Mouse (Mus musculus) urinary bladder, postnatal 25 days (tissue): ENCODE data around the gene Ift172.
"Not testable (repeated sequence)": the region's sequence is repeated elsewhere in the genome, so short reads cannot be mapped to it uniquely, and the experiment has no call there.

ENCODE experiments used
- DNase-seq: peaks from one replicate; pipeline ENCODE4 v3.0.0; 2022; ENCODE audit warnings: low spot score

Ift172 gene

DNA sequence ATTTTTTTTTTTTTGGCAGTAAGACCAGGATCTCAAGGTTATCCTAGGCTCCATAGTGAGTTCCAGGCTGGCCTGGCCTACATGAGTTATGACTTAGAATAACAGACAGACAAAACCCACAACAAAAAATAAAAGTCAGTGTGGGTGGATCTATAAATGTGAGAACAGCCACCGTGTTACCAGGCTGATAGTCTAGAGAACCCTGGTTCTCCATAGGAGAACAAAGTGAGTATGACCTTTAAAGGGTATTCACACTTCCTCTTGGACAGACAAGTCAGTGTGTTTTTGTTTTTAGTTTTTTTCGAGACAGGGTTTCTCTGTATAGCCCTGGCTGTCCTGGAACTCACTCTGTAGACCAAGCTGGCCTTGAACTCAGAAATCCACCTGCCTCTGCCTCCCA, 34.9 kb downstream of the Ift172 start:
- DNase-seq, result no peak

DNA sequence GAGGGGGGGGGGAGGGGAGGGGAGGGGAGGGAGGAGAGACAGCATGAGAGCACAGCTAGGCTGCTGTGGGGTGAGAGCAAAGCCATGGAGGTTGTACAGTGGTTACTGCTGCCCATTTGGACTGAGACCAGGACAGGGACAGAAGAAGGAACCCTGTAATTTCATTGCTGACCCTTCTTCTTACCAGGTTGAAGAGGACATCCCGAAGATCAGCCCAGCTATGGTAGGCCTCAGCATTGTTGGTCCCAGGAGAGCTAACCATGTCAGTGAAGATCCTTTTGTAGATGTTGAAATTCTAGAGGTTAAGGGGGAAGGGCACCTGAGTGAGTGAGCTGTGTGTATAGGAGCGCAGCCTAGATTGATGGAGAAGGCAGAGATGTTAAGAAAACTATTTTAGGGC, 35.5 kb downstream of the Ift172 start:
- DNase-seq, result no peak

DNA sequence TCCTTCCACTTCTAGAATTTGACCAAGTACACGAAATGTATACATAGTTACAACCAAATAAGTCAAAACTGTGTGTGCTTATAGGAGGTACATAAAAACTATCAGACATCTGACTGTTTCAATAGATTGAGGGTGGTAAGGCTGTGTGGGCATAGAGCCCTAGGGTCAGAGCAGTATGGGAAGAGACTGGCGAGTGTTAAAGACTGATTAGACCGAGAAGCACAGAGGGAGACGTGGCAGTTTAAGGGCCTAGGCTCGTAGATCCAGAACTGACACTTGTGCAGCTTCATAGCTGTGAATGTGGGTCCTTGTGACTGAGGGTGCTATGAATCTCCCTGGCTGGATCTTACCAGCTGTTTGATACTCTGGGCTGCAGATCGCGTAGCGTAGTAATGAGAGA, 36.0 kb downstream of the Ift172 start:
- DNase-seq, result no peak

DNA sequence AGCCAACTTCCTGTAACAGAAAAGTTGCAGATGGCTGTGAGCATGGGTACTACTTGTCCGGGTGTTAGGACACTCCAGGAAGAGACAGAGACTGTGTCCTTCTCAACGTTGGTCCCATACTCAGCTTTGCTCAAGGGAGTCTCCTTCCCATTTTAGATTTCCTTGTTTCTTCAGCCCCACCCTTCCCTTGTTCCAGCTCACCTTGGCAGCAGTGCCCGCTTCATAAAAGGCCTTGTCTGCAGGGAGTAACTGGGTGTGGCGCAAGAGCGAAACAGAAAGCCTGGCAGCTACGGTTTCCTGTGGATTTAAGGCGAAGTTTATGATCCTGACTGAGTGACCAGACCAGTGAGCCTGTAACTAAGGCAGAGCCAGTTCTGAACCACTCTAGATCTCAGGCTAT, 36.5 kb downstream of the Ift172 start:
- peak; percentile 36 for DNase-seq

DNA sequence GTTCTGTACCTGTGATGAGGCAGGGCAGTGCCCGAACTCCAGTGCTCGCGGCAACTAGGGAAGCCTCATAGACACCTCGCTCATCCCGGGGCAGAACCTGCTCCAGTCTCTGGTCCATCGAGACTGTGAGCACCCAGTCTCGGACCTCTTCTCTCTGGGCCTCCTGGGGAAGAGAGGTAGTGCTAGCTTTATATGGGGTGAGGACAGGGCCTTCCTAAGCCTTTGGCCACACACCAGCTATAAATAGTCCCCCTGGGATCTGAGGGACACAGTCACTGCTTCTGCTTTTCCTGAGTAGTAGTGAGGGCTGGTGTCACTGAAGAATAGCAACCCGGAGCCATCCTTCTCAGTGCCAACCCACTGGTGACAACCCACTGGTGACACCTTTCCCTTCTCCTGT, 37.1 kb downstream of the Ift172 start:
- no peak for DNase-seq

DNA sequence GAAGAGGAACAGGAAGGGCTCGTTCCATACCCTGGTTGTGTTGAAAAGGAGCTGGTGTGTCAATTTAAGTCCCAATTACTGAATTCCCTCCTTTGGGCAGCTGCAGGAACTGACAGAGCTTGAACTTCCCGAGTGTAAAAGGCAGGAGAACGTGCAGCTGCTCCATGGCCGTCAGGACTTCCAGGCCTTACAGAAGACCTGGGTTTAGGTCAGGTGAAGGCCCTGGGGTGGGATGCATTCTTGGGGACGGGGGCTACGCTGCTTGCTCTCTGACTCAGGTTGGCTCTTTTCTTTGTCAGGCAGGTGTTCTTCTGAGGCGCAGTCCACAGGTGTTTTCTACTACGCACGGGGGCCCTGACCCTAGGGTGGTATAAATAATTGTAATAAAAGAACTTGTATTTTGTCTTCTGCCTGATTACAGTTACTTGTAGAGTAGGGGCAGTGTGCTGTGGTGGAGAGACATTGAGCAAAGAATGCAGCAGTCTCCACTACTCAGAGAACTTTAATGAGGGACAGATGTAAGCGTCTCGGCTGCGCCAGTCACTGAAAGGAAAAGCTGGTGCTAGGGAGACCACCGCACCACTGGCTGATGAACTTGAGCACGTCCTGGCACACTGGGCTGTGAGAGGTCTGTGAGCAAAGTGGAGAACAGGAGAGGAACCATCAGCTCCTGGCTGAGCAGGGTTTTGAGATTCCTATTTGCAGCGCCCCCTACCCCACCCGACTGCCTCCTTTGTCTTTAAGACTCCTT, 37.9 kb downstream of the Ift172 start:
- no peak for DNase-seq

DNA sequence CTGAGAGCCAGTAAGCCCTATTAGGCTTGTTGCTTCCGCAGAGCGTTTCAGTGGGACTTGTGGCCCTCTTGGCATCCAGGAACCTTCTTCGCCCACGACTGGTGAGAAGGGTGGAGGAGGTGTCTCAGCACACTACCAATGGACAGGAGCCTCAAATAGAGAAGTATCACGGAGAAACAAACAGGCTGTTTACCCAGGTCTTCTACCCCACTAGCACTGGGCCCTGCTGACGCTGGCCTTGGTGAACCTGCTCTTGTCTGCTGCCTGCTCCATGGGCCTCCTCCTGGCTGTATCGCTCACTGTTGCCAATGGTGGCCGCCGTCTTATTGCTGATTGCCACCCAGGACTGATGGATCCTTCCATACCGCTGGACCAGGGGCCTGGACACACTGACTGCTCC, 38.8 kb downstream of the Ift172 start:
- DNase-seq, result no peak

DNA sequence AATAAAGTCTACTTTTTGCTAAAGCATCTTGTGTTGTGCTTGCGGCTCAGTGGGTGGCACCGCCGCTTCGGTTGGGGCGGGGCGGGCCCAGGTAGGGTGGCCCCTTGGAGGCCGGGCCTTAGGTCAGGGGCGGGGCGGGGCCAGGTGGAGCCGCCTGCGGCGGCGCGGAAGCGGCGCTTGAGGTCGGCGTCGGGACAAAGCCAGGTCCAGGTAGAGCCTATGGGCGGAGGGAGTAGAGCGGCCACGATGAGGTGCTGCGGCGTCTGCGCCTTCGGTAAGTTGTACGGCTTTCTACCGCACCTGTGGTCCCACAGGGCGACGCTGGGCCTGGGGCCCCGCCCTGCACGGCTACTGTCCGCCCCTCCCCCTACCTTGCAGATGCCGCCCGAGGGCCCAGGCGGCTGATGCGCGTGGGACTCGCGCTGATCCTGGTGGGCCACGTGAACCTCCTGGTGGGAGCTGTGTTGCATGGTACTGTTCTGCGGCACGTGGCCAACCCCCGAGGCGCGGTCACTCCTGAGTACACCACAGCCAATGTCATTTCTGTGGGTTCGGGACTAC, 39.3 kb downstream of the Ift172 start, which contains the start of gene Krtcap3:
Gene Krtcap3, plus strand, starts transcription at position 151 of the 561 bp plus-strand sequence.
- peak; percentile 61 for DNase-seq

DNA sequence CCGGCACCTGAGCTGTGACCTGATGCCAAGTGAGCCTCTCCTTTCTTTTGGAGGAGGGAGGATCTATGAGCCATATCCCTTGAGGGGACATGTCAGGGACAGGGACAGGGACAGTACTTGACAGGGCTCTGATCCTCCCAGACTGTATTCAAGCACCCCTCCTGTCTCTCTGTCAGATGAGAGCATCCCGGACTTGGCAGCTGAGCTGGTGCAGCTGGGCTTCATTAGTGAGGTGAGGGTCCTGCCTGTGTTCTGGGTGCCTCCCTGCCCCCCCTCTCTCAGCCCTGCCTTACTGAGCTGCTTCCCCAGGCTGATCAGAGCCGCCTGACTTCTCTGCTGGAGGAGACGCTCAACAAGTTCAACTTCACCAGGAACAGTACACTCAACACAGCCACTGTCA, 40.2 kb downstream of the Ift172 start:
- no peak for DNase-seq

DNA sequence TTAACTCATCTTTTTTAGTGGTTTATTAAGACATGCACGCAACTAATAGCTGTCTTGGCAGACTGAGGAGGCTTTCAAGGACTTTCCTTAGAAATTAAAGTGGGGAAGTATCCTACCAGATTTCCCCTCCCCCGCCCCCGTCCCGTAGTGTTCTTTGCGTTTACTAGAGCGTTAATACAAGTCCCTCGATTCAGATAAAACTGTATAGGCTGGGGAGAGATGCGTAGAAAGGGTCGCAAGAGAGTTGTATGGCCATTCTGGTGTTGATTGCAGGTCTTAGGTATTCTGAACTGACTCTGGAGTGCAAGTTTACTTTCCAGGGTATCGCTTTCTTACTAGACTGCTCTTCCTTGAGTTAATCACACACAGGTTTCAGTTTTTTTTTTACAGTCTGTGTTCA, 48.7 kb downstream of the Ift172 start:
- no peak for DNase-seq

DNA sequence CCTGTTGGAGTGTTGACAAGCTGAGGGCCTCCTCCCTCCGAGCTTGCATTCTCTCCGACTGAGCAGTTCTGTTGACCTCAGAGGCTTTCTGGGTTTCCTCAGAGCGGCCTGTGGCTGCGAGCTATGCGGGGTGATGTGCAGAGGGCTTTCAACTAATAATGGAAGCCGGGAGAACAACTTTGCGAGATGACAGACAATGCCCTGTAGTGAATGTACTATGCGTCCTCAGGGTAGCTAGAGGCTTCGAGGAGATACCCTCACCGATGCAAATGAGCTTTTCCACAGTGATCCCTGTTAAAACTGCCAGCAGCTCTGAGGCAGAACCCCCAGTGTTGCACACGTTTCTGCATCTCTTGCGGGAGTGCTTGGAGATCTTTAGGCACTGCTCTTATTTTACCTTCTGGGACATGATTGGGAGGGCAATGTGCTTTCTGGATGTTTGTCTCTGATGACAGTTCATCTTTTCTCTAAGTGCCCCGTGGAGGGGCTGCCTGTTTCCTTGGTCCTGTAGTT, 49.3 kb downstream of the Ift172 start:
- DNase-seq, result no peak

DNA sequence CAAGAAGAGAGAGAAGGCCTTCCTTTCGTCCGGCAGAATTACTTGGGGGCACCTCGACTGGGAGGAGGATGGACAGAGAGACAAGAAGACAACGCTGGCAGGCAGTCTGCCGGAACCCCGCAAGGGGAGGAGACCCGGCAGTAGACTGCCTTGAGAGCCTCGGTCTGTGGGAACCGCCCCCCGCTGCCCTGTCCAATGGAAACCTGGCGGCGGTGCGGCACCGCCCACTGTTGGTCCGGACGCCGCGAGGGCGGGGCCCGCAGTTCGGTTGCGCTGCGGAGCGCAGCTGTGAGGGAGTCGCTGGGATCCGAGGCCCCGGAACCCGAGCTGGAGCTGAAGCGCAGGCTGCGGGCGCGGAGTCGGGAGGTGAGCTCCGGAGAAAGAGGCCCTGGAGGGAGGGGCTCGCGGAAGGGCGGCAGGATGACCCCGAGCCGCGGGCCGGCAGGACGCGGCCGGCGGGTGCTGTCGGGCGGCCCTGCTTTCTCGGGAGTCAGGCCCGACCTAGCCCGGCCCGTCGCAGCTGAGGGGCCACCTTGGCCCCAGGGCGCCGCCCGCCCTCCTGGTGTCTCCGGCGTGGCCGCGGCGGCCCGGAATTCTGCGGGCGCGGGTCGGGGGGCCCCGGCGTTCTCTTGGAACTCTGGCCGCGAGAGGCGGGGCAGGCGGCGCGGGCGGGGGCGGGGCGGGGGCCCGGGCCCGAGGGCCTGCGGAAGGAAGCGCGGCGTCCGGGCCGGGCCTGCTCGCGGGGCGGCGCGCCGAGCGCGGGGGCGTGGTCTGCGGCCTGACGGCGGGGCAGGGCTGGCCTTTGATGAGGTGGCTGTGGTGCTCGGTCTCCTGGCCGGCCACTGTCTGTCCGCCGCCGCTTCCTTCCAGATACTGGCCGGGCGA, 50.0 kb downstream of the Ift172 start, which contains the start of the genes Nrbp1 and Gm9970:
Gene Nrbp1, plus strand, starts transcription at position 228 of the 885 bp plus-strand sequence.
Gene Gm9970, minus strand, starts transcription at position 596 of the 885 bp plus-strand sequence.
- DNase-seq, result peak; percentile 95

DNA sequence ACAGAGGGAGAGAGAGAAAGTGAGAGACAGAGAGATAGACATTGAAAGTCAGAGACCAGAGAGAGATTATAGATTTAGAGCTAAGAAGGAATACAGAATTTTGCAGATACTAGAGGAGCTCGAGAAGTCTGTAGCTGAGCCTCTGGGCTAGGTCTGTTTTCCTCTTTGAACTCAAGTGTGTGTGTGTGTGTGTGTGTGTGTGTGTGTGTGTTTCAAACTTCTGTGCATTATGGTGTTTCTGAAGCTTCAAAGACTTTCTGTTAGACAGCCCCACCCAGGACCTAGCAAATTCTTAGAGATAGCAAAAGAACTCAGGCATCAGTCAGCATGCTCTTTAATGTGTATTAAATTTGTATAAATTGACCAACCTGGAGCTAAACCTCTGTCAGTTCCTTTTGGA, 64.3 kb downstream of the Ift172 start:
- DNase-seq, result no peak

DNA sequence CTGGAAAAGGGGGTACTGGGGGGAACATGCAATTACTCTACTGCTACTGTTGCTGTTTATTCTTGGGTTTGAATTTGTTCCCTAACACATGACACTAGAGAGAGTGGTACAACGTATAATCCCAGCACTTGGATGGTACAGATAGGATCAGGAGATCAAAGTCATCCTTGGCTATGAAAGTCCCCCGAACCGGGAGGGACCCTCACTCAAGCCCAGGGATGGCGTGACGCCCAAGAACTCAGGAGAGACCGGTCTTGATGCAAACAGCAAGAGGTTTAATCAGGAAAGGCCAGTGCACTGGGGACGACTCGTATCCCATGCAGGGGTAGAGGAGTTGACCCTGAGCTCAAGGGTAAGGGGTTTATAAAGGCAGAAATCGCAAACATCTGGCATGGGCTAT, 68.2 kb downstream of the Ift172 start:
- no peak for DNase-seq

DNA sequence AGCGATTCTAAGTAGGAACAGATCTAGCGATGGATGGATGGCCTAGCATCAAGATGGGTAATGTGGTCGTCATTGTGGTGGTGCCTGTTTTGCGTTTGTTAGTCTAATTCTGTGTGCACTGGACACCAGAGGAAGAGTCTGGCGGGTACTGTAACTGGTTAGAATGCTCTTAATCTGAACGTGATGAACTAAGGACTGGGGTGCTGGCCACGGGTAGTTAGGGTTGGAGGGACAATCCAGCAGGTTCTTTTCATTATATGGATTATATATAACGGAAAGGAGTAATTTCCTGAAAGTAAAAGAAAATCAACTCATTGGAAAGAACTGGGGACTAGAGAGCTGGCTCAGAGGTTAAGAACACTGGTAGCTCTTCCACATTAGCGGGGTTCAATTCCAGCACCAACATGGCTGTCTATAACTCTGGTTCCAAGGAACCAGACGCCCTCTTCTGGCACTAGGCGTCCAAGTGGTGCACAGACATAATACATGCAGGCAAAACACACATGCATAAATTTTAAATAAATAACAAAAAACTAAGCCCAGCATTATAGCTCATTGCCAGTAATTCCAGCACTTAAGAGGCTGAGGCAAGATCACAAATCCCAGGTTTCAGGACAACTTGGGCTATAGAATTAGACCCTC, 69.5 kb downstream of the Ift172 start:
- DNase-seq, result no peak

DNA sequence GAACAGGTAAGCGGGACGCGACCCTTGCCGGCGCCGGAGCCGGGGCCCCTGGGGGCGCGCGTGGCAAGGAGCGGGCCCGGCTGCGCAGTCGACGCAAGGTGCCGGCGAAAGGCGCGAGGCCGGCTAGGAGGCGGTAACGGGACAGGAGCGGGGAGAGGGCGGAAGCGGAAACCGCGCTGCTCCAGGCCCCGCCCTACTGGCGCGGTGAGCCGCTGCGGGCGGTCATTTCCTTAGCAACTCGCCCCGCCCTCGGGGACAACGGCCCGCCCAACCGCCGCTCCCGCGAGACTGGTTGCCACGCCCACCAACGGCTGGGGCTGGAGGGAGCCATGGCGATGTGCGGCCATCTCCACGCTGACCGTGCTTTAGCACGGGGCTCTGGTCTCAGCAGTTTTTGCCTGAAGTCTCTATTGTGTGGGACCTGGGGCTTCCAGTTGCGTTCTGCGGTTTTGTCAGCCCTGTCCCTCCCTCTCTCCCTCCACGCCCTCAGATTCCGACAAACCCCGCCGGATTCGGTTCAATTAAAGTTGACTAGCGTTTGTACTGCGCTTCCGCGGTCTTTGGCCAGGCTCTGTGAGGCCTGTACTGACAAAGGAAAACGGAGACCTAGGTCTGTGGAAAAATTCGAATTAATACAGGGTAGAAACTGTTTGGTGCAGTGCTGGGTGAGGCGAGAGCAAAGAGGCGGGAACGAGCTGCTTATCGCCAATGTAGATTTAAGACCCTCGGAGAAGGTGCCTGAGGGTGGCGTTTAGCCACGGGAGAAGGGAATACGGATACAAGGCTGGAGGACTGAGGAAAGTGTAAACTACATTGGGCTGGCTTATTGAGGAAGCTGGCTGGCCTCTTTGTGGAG, 70.2 kb downstream of the Ift172 start, which contains the start of gene Ppm1g:
Gene Ppm1g, minus strand, starts transcription at position 240 of the 856 bp plus-strand sequence.
- DNase-seq, result peak; percentile 99

DNA sequence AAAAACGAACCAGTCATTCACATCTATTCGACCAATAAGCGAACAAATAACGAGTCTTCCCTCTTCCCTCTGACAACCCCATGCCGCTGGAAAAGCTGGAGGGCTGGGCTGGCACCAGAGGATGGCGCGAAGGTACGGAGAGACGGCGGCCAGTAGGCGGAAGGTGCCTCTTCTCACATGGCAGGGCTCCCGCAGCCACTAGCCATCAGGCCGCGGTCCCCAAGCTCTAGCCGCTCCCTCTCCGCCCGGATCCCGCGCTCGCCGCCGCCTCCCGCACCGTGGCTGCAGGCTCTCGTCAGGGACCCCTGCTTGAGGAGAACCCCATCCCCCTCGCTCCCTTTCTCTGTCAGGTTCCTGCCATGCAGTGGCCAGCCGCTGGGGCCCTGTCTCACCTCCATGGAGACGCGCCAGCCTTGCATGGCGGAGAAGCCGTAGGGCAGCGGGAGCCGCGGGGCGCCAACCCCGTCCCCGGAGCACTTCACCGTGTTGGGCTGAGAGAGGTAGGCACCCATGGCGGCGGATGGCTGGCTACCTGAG, 70.9 kb downstream of the Ift172 start:
- no peak for DNase-seq

DNA sequence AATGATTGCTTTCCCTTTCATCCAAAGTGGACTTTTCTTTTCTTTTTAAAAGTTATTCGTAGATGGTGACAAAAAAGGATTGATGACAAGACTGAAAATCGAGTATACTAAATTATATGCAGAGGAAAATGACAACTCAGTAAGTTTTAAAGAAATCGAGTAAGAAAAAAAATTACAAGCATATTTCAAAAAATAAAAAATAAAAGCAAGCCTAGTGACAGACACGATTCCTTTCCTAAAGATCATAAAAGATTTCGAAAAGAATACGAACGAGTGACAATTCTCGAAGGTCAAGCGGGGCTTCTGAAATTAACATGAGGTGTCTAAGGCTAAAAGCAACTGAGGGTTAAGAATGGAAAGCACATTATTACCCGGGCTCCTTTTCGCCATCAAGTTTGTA, 71.4 kb downstream of the Ift172 start:
- DNase-seq, result no peak

DNA sequence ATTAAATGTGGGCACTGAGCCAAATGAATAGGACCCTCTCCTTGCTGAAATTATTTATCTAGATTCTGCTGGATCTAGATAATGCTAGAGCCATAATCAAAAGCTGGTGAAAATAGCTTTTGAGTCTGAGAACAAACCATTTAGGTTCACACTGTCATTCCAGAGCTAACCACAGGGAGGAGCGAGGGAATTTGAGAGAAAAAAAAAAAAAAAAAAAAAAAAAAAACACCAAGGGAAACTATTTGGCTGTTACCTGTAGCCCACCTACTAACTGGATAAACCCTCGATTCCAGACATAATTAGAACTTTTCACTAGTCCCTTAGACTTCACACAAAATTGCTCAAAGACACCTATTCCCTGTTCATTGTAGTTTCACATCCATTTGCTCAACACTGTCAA, 71.8 kb downstream of the Ift172 start:
- DNase-seq, result no peak

DNA sequence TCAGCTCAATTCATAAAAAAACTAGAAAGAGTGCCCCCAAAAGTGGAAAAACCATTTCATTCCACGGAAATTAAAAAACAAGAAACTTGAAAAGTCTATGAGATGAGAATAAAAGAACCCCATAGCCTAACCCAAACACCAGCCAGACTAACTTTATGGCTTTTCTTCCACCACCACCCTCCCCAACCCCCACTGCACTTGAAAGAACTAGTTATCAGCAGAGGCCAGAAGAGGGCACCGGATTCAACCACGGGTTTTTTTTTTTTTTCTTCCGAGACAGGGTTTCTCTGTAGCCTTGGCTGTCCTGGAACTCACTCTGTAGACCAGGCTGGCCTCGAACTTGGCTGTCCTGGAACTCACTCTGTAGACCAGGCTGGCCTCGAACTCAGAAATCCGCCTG, 72.6 kb downstream of the Ift172 start:
- DNase-seq, result no peak

DNA sequence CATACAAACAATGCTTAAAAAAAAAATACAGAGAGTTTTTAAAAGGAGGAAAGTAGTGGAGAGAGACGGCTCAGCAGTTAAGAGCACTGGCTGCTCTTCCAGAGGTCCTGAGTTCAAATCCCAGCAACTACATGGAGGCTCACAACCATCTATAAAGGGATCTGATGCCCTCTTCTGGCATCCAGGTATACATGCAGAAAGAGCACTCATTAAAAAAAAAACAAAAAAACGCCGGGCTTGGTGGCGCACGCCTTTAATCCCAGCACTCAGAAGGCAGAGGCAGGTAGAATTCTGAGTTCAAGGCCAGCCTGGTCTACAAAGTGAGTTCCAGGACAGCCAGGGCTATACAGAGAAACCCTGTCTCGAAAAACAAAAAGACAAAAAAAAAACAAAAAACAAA, 74.4 kb downstream of the Ift172 start:
- DNase-seq, result not testable (repeated sequence)
